Mouse (Mus musculus): ENCODE measurements at regions not wholly inside any gene's neighbourhood (a gene's known extent, or its start where the extent isn't known, plus 50 kb on each side); places are given as distances from the start of the nearest gene placed in this dataset.

DNA sequence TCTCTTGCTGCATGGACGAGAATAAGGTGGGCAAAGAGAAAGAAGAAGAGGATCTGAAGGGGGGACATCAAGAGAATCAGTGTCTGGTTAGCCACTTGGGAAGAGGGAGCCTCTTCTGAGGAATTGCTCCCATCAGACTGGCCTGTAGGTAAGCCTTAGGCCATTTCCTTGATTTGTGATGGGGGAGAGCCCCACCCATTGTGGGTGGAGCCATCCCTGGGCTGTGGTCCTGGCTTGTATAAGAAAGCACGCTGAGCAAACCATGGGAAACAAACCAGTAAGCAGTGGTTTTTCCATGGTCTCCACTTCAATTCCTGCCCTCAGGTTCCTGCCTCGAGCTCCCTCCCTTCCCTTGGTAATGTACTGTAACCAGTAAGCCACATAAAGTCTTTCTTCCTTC, 57.7 kb upstream of the Sez6l start:
- no peak for DNase-seq (ENCODE audit: inconsistent ontology term)

DNA sequence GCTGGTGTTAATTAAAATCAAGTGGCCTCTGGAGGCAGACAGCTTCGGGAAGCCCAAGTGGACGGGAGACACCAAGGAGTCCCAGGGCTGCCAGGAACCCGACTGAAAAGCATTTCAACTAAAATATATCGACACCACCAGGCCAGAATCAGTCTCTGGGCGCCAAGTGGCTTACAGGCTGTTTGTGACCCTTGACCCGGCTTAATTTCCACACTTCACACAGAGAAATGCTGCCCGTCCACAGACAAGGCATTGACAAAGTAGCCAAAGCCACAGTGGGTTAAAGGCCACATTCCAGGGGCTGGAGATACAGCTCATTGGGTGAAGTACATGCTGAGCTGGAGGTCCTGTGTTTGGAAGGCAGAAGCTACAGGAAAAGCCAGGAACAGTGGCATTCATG, 54.8 kb upstream of the Sez6l start:
- DNase-seq (ENCODE audit: inconsistent ontology term): peak; percentile 86

DNA sequence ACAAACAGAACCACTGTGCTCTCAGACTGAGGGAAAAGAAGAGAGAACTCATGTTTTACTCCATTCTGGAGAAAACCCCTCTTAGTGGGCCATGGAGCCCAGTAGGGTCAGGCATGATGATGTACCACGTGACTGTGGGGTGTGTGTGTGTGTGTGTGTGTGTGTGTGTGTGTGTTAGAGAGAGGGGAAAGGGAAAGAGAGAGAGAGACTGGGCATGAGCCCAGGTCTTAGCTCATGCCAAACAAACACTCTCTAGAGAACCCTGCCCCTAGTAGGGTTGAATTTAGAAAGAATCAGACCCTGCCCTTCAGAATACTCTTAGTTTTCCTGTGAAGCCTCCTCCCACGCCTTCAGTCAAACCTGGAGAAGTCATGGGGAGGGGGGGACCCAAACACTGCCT, 52.7 kb upstream of the Sez6l start:
- no peak for DNase-seq (ENCODE audit: inconsistent ontology term)

DNA sequence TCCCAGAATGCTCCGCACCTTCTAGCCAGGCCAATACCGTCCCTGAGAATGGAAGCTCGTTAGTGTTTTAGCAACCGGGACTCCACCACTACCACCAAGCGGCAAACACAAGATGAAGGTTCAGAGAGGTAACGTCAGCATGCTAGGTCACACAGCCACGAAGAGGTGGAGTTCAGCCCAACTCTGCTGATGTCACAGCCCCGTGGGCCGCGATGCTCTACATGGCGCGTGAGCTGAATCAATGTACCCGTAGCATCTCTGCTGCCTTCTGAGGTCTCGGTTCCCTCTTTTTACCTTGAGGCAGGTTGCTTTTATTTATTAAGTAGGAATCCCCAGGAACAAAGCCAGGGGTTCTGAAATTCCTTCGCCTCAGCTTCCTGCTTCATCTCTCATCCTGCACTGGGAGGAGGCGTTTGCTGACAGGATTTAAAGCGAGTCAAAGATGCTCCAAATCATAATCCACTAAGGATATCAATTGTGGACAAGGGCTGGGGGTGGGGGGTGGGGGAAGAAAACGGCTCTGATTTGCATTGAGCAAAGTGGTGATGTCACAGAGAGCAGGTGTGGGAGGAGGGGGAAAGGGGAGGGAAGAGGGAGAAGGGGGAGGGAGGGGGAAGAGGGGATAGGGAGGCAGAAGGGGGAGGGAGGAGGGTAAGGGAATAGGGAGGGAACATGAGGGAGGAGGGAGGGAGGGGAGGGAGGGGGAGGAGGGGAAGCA, 51.2 kb upstream of the Sez6l start:
- no peak for DNase-seq (ENCODE audit: inconsistent ontology term)

DNA sequence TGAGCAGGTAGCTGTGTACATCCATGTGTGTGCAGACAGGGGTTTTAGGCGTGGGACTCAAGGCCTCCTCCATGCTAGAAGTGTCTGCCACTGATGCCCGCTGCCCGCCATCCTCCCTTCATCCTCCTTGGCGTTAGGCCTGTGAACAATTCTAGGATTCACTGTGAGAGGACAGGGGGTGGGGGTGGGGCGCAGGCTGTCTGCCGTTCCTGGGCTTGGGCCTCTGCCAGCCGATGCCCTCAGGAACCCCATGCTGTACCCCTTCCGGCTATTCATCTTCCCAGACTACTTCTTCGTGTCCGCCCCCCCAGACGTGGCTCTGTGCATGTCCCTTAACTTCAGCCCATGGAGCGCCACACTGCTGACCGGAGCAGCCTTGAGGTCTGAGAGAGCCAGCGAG, 50.3 kb upstream of the Sez6l start:
- no peak for DNase-seq (ENCODE audit: inconsistent ontology term)
